Mouse (Mus musculus): Measurements from ENCODE around the gene Lrrc25.

- TF ChIP-seq CTCF (IDR thresholded peaks at IDR 0.05; ENCODE audit: insufficient read depth, low read depth, low read length) (no peak), POLR2A (IDR thresholded peaks at IDR 0.05; ENCODE audit: insufficient read depth, low read depth, low read length) (no peak)
These were observed 21.1 kb upstream of the Lrrc25 start for GRCm38 (mm10) chr8:70594621-70595564.
